Mouse (Mus musculus) olfactory bulb, adult 2 months (tissue): ENCODE results near the gene Tekt5.

ENCODE experiments used
- CTCF ChIP-seq: fragments of 200-500 bp; IDR thresholded peaks from 2 replicates; pipeline ENCODE4 v1.5.1; 2012; ENCODE audit warnings: low read depth, mild to moderate bottlenecking, low read length, moderate library complexity; ENCODE audit not compliant: insufficient read depth
- POLR2A ChIP-seq: fragments of 200-500 bp; IDR thresholded peaks from 2 replicates; pipeline ENCODE4 v1.6.1; 2012; ENCODE audit warnings: mild to moderate bottlenecking, low read depth, low read length, moderate library complexity; ENCODE audit not compliant: insufficient read depth

GRCm38 (mm10) chr16:10388634-10389365, 6.5 kb downstream of the Tekt5 start:
- TF ChIP-seq CTCF (no peak), POLR2A (no peak)
